Mouse (Mus musculus) heart, postnatal 0 days (tissue): ENCODE data around the gene Ptprn2.

Source experiments
- CTCF ChIP-seq: IDR thresholded peaks from 2 replicates; pipeline ENCODE4 v1.5.1; 2016; ENCODE audit warnings: antibody characterized with exemption, control low read depth, low read depth
- EP300 ChIP-seq: IDR thresholded peaks from 2 replicates; pipeline ENCODE4 v1.6.1; 2016; ENCODE audit warnings: antibody characterized with exemption, low read depth

DNA sequence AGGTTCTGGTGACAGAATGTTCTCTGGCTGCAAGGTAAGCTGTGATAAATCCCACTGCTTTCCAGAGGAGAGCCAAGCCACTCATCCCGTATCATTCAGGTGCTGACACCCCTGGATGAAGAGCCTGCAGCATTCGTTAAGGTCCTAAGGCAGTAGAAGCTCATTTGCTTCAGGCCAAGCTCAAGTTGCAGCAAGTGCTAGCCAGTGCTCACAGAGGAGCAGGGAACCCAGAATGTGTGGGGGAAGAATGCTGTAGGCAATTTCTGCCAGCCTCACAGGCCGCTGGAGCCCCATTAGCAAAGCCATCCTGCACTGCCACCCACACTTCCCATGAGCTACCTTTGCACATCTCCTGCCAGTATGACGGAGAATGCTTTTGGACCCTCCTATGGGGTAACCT lies 706.5 kb downstream of the Ptprn2 start:
- TF ChIP-seq CTCF = no peak
- TF ChIP-seq EP300 = no peak
